33 mouse cellular contexts compared by ENCODE assay signal in genomic region chr17:45065465-45065864, GRCm38 (mm10).
DNase-seq lines count a peak whose midpoint lies in the region; ATAC-seq and TF ChIP-seq lines count a peak whose summit lies in the region.
"Had no signal": no experiment of that assay in that cellular context is flagged by ENCODE, and none has a peak within 500 bp of the region (broad histone marks: within the 10 kb centered on the region; RNA-seq: fewer than 3 reads in every experiment).

No protein-coding gene starts in this region.

- no peaks in the 10 kb centered on the region for H3K9me3 ChIP-seq in hindbrain, embryonic 16.5 days (ENCODE audit: control insufficient read depth, low read length)
- H3K9me3 ChIP-seq: forebrain, embryonic 10.5 days; forebrain, embryonic 15.5 days; heart, embryonic 12.5 days; intestine, embryonic 15.5 days; limb, embryonic 12.5 days; liver, embryonic 15.5 days; lung, embryonic 15.5 days; megakaryocyte, embryonic 14.5 days; midbrain, embryonic 12.5 days; neural tube, embryonic 12.5 days had no signal

- TF ChIP-seq POLR2A in embryonic fibroblast, embryonic 13.5 days (IDR thresholded peaks at IDR 0.05; ENCODE audit: low read depth, low read length) = no peak

- H3K27me3 ChIP-seq in hindbrain, embryonic 16.5 days (replicated peaks; ENCODE audit: control insufficient read depth, insufficient read depth, low read length) = no peaks in the 10 kb centered on the region
- H3K27me3 ChIP-seq: forebrain, embryonic 15.5 days; heart, embryonic 12.5 days; intestine, embryonic 15.5 days; limb, embryonic 12.5 days; liver, embryonic 15.5 days; lung, embryonic 15.5 days; megakaryocyte, embryonic 14.5 days; midbrain, embryonic 12.5 days; neural tube, embryonic 12.5 days had no signal

- TF ChIP-seq CTCF in embryonic fibroblast, embryonic 13.5 days (IDR thresholded peaks at IDR 0.05; ENCODE audit: borderline replicate concordance, insufficient read depth, low read length) = no peak

- peak overlapping the region; percentile 64 for H3K27ac ChIP-seq in embryonic fibroblast, embryonic 13.5 days (ENCODE audit: insufficient read depth, low read length)
- H3K27ac ChIP-seq in hindbrain, embryonic 16.5 days (ENCODE audit: low read depth, low read length) = no peak overlapping the region
- H3K27ac ChIP-seq: forebrain, embryonic 10.5 days; forebrain, embryonic 15.5 days; heart, adult 2 months; hindbrain, postnatal 0 days; intestine, embryonic 15.5 days; kidney, postnatal 0 days; limb, embryonic 12.5 days; liver, embryonic 15.5 days; lung, embryonic 15.5 days; midbrain, embryonic 12.5 days; neural tube, embryonic 12.5 days had no signal

- no peak overlapping the region for H3K4me2 ChIP-seq in hindbrain, embryonic 16.5 days (ENCODE audit: low read length)
- H3K4me2 ChIP-seq: forebrain, embryonic 15.5 days; heart, embryonic 12.5 days; intestine, embryonic 15.5 days; limb, embryonic 12.5 days; liver, embryonic 15.5 days; lung, embryonic 15.5 days; midbrain, embryonic 12.5 days; neural tube, embryonic 12.5 days had no signal

- no peak for ATAC-seq in hindbrain, embryonic 16.5 days
- ATAC-seq: forebrain, embryonic 15.5 days; hindbrain, postnatal 0 days; intestine, embryonic 15.5 days had no signal

- no peak overlapping the region for H3K9ac ChIP-seq in hindbrain, embryonic 16.5 days (ENCODE audit: low read depth, low read length)
- H3K9ac ChIP-seq: forebrain, embryonic 15.5 days; heart, embryonic 12.5 days; intestine, embryonic 15.5 days; limb, embryonic 12.5 days; liver, embryonic 15.5 days; lung, embryonic 15.5 days; midbrain, embryonic 12.5 days; neural tube, embryonic 12.5 days had no signal

- H3K36me3 ChIP-seq in hindbrain, embryonic 16.5 days (ENCODE audit: control insufficient read depth, insufficient read depth, low read length) = no peaks in the 10 kb centered on the region
- H3K36me3 ChIP-seq: forebrain, embryonic 10.5 days; forebrain, embryonic 15.5 days; heart, embryonic 12.5 days; intestine, embryonic 15.5 days; limb, embryonic 12.5 days; liver, embryonic 15.5 days; lung, embryonic 15.5 days; midbrain, embryonic 12.5 days; neural tube, embryonic 12.5 days had no signal

- peaks cover 8% of the 10 kb centered on the region for H3K4me1 ChIP-seq in embryonic fibroblast, embryonic 13.5 days (ENCODE audit: control insufficient read depth, insufficient read depth, low read length)
- H3K4me1 ChIP-seq in hindbrain, embryonic 16.5 days (ENCODE audit: control insufficient read depth, insufficient read depth, low read depth, low read length) = no peaks in the 10 kb centered on the region
- H3K4me1 ChIP-seq: intestine, embryonic 15.5 days; liver, embryonic 15.5 days; lung, embryonic 15.5 days had no signal

- WGBS in hindbrain, embryonic 16.5 days = 93% methylated on average over 2 of the region's 2 CpGs

- peak; percentile 60 for DNase-seq in adrenal gland, adult 8-10 months
- DNase-seq in adrenal gland, adult 18-20 months (ENCODE audit: low spot score in 2 of 2) = no peak
- peak; percentile 60 for DNase-seq in 416B (ENCODE audit: low read depth)
- DNase-seq in adrenal gland, postnatal 10 days = peak; percentile 31
- no peak for DNase-seq in kidney, postnatal 10 days
- no peak for DNase-seq in lung, postnatal 10 days
- DNase-seq: B cell, adult 2 months; cerebellum, adult 11-12 months; cerebellum, postnatal 10 days; gastrocnemius, postnatal 36 days; heart, adult 2 months; heart, postnatal 14 days; kidney, adult 8-10 months; layer of hippocampus, adult 9-11 months; lung, postnatal 4 days; right cerebral cortex, adult 18-20 months; spleen, adult 18-20 months; thymus, postnatal 4 days had no signal

- H3K4me3 ChIP-seq in embryonic fibroblast, embryonic 13.5 days (ENCODE audit: insufficient read depth, low read length) = no peak overlapping the region
- no peak overlapping the region for H3K4me3 ChIP-seq in hindbrain, embryonic 16.5 days (ENCODE audit: low read length)
- H3K4me3 ChIP-seq: forebrain, embryonic 10.5 days; forebrain, embryonic 15.5 days; heart, adult 2 months; heart, embryonic 12.5 days; intestine, embryonic 15.5 days; limb, embryonic 12.5 days; liver, embryonic 15.5 days; lung, embryonic 15.5 days; megakaryocyte, embryonic 14.5 days; midbrain, embryonic 12.5 days; myocyte; neural tube, embryonic 12.5 days had no signal

Comparison
In these comparisons a context has a peak if more than half of its experiments do, and no peak if none do; other contexts are left out.
1. DNase-seq: peak in adrenal gland, adult 8-10 months (single experiment), 416B (single experiment) and adrenal gland, postnatal 10 days (single experiment); none in adrenal gland, adult 18-20 months (0 of 2), kidney, postnatal 10 days (single experiment) and lung, postnatal 10 days (single experiment).